ENCODE assay signal across 8 mouse cellular contexts in genomic region chr10:39171603-39172539, GRCm38 (mm10). TPM values are rescaled to one million over a fixed set of nuclear protein-coding genes. Genes with fewer than 3 reads are reported as not detected.
DNase-seq lines count a peak whose midpoint lies in the region; ATAC-seq and TF ChIP-seq lines count a peak whose summit lies in the region.

No protein-coding gene starts in this region.

- DNase-seq in MN1 (ENCODE audit: low spot score): peak; percentile 97
- peak; percentile 98 for DNase-seq in cerebellum, adult 9-10 months
- DNase-seq in hindbrain, embryonic 10.5 days (ENCODE audit: low spot score): peak; percentile 89
- peak; percentile 95 for DNase-seq in layer of hippocampus, adult 9-11 months
- DNase-seq in lung, postnatal 0 days (ENCODE audit: low spot score): peak; percentile 94
- DNase-seq in ovary, postnatal 14 days (ENCODE audit: low spot score): peak; percentile 75
- DNase-seq in thymus, postnatal 14 days: peak; percentile 92

- 0 out of 2 replicates have a peak overlapping the region, but pooled peaks have one; percentile 9 for H3K9ac ChIP-seq in lung, postnatal 0 days (replicated peaks; ENCODE audit: low read depth)

- no peak for TF ChIP-seq EP300 in lung, postnatal 0 days (IDR thresholded peaks at IDR 0.05)

- peaks cover 46% of the 10 kb centered on the region for H3K4me1 ChIP-seq in hindbrain, embryonic 10.5 days (replicated peaks)
- peaks cover 15% of the 10 kb centered on the region for H3K4me1 ChIP-seq in lung, postnatal 0 days (ENCODE audit: insufficient read depth, low read depth, low read length)

- 10% methylated on average over 26 of the region's 26 CpGs for WGBS in hindbrain, embryonic 10.5 days
- 11% methylated on average over 26 of the region's 26 CpGs for WGBS in lung, postnatal 0 days

- peak overlapping the region; percentile 72 for H3K4me2 ChIP-seq in lung, postnatal 0 days (replicated peaks; ENCODE audit: low read depth, low read length)

- H3K27me3 ChIP-seq in hindbrain, embryonic 10.5 days (ENCODE audit: insufficient read depth, poor library complexity, severe bottlenecking): peaks cover 14% of the 10 kb centered on the region; the same call in 1 of the 2 replicates
- no peaks in the 10 kb centered on the region for H3K27me3 ChIP-seq in lung, postnatal 0 days (replicated peaks; ENCODE audit: insufficient read depth, low read length)

- peak overlapping the region; percentile 87 for H3K27ac ChIP-seq in hindbrain, embryonic 10.5 days
- peak overlapping the region; percentile 78 for H3K27ac ChIP-seq in lung, postnatal 0 days (ENCODE audit: low read length)

- no peaks in the 10 kb centered on the region for H3K9me3 ChIP-seq in hindbrain, embryonic 10.5 days
- no peaks in the 10 kb centered on the region for H3K9me3 ChIP-seq in lung, postnatal 0 days (ENCODE audit: low read length)

- ATAC-seq in frontal cortex, adult (ENCODE audit: low TSS enrichment): peak; percentile 70
- ATAC-seq in lung, postnatal 0 days: peak; percentile 74

- H3K4me3 ChIP-seq in hindbrain, embryonic 10.5 days: peak overlapping the region; percentile 57
- H3K4me3 ChIP-seq in lung, postnatal 0 days (ENCODE audit: low read depth, low read length): peak overlapping the region; percentile 43

- H3K36me3 ChIP-seq in hindbrain, embryonic 10.5 days: no peaks in the 10 kb centered on the region
- H3K36me3 ChIP-seq in lung, postnatal 0 days (ENCODE audit: insufficient read depth, low read length): no peaks in the 10 kb centered on the region

- TF ChIP-seq CTCF in lung, postnatal 0 days (IDR thresholded peaks at IDR 0.05): peak; percentile 81

RNA-seq across cellular contexts. Expression of gene Ccn6, which starts 8.3 kb away (rescaled TPM):
- polyA plus RNA-seq in hindbrain, embryonic 10.5 days (2016; fragmentation: Nextera tagmentation; extraction: Ambion mirVana): 0.24 and 0.50 TPM in 2 replicates
- polyA plus RNA-seq in lung, postnatal 0 days (2015; fragmentation: Nextera tagmentation; extraction: Ambion mirVana): 0.10 TPM in 1 of 2 replicates, not detected in the other

RNA-seq across cellular contexts. Expression of gene Tube1, which starts 38.1 kb away (rescaled TPM):
- 22.0 and 27.1 TPM in 2 replicates for polyA plus RNA-seq in hindbrain, embryonic 10.5 days (2016; fragmentation: Nextera tagmentation; extraction: Ambion mirVana)
- 1.7 and 1.8 TPM in 2 replicates for polyA plus RNA-seq in lung, postnatal 0 days (2015; fragmentation: Nextera tagmentation; extraction: Ambion mirVana)

RNA-seq across cellular contexts. Expression of gene Fam229b, which starts 38.2 kb away (rescaled TPM):
- polyA plus RNA-seq in hindbrain, embryonic 10.5 days (2016; fragmentation: Nextera tagmentation; extraction: Ambion mirVana): 12.6 and 18.0 TPM in 2 replicates
- 9.0 and 10.2 TPM in 2 replicates for polyA plus RNA-seq in lung, postnatal 0 days (2015; fragmentation: Nextera tagmentation; extraction: Ambion mirVana)

Comparison
In these comparisons a context has a peak if more than half of its experiments do, and no peak if none do; other contexts are left out.
1. Peak in every context shown above with its lines: DNase-seq, ATAC-seq, H3K4me3 ChIP-seq and H3K27ac ChIP-seq.